Mouse (Mus musculus) heart, postnatal 0 days (tissue): ENCODE data around the gene Ruvbl2. TPM values are rescaled to one million over a fixed set of nuclear protein-coding genes. Genes with fewer than 3 reads are reported as not detected.

Source experiments
- ATAC-seq: fragments of 200-750 bp; cut with Nextera tagmentation; 2 replicates; pipeline ENCODE4 v1.8.0; 2017; ENCODE audit warnings: low read depth, moderate number of reproducible peaks, moderate library complexity; ENCODE audit not compliant: insufficient read depth
- DNase-seq: peaks from one replicate; pipeline ENCODE4 v3.0.0-alpha.2; 2016; ENCODE audit warnings: low spot score
- H3K27ac ChIP-seq: fragments of 300-500 bp; sonication (generic); 2 replicates; pipeline ENCODE4 v1.5.1; 2014; ENCODE audit warnings: low read depth, mild to moderate bottlenecking
- H3K27me3 ChIP-seq: fragments of 300-500 bp; sonication (generic); 2 replicates; pipeline ENCODE4 v1.6.1; 2014; ENCODE audit warnings: low read length, mixed read lengths; ENCODE audit not compliant: control insufficient read depth, insufficient read depth
- H3K36me3 ChIP-seq: fragments of 300-500 bp; sonication (generic); replicated peaks from 2 replicates; pipeline ENCODE4 v1.6.1; 2014; ENCODE audit warnings: low read length, mixed read lengths; ENCODE audit not compliant: control insufficient read depth, insufficient read depth
- H3K4me1 ChIP-seq: fragments of 300-500 bp; sonication (generic); 2 replicates; pipeline ENCODE4 v1.6.1; 2014; ENCODE audit warnings: antibody characterized with exemption; ENCODE audit not compliant: control insufficient read depth, insufficient read depth
- H3K4me2 ChIP-seq: fragments of 300-500 bp; sonication (generic); 2 replicates; pipeline ENCODE4 v1.6.1; 2014; ENCODE audit warnings: low read depth, mild to moderate bottlenecking, low read length, moderate library complexity
- H3K4me3 ChIP-seq: fragments of 300-500 bp; sonication (generic); 2 replicates; pipeline ENCODE4 v1.5.1; 2014; ENCODE audit warnings: low read depth, low read length
- H3K9ac ChIP-seq: fragments of 300-500 bp; sonication (generic); replicated peaks from 2 replicates; pipeline ENCODE4 v1.6.1; 2014; ENCODE audit warnings: low read depth, low read length, mixed read lengths
- H3K9me3 ChIP-seq: fragments of 300-500 bp; sonication (generic); replicated peaks from 2 replicates; pipeline ENCODE4 v1.6.1; 2016; ENCODE audit warnings: low read length; ENCODE audit not compliant: control insufficient read depth
- CTCF ChIP-seq: IDR thresholded peaks from 2 replicates; pipeline ENCODE4 v1.5.1; 2016; ENCODE audit warnings: antibody characterized with exemption, control low read depth, low read depth
- EP300 ChIP-seq: IDR thresholded peaks from 2 replicates; pipeline ENCODE4 v1.6.1; 2016; ENCODE audit warnings: antibody characterized with exemption, low read depth
- WGBS: fragments of 180-500 bp; shearing (Covaris S2); extraction: QIAGEN DNeasy Blood & Tissue Kit; methylation state at CpG from one replicate; pipeline ENCODE4 v1.1.7; 2014; 5-methylcytosine and 5-hydroxymethylcytosine counted together
- polyA plus RNA-seq: library from polyadenylated mRNA; unstranded; fragments of >200 nt; fragmentation: Nextera tagmentation; extraction: Ambion mirVana; gene quantifications from 2 replicates; pipeline ENCODE4 v1.2.1, GENCODE M21; 2015
- total RNA-seq: library from RNA; depleted of rRNA; stranded (reverse); fragments of >200 nt; gene quantifications from 2 replicates; pipeline ENCODE4 v1.2.3, GENCODE M21; 2014; ENCODE audit warnings: low replicate concordance

The Ruvbl2 gene
- total and polyA plus RNA-seq, 2 experiments from 2014 or later = 31.0 to 76.9 TPM

GRCm38 (mm10) chr7:45407836-45408235, 30.1 kb downstream of the Ruvbl2 start:
- WGBS = 77% methylated on average over 10 of the region's 10 CpGs
- TF ChIP-seq CTCF = no peak
- TF ChIP-seq EP300 = no peak

GRCm38 (mm10) chr7:45406157-45407156, 31.4 kb downstream of the Ruvbl2 start:
- DNase-seq (no peak), ATAC-seq (0 out of 2 replicates have a peak, but pooled peaks have one; percentile 15)
- no peak for TF ChIP-seq EP300
- peak; percentile 19 for TF ChIP-seq CTCF
- Histone ChIP-seq H3K4me2 (peak overlapping the region; percentile 53), H3K27ac (no peak overlapping the region), H3K27me3 (peaks cover 58% of the 10 kb centered on the region), H3K9ac (peak overlapping the region; percentile 2; the same call in 1 of the 2 replicates), H3K9me3 (no peaks in the 10 kb centered on the region), H3K4me1 (0 out of 2 replicates have a peak, but pooled peaks cover 7% of the 10 kb centered on the region), H3K4me3 (peak overlapping the region; percentile 41), H3K36me3 (no peaks in the 10 kb centered on the region)
- WGBS = 1% methylated on average over 103 of the region's 114 CpGs

More at GRCm38 (mm10) chr7:45407836-45408235, 30.1 kb downstream of the Ruvbl2 start:
- ATAC-seq (no peak), DNase-seq (no peak)
- H3K4me2 ChIP-seq = no peak overlapping the region
- H3K9ac ChIP-seq = no peak overlapping the region
- peaks cover 68% of the 10 kb centered on the region for H3K27me3 ChIP-seq
- no peak overlapping the region for H3K4me3 ChIP-seq
- no peaks in the 10 kb centered on the region for H3K36me3 ChIP-seq
- H3K9me3 ChIP-seq = no peaks in the 10 kb centered on the region
- no peak overlapping the region for H3K27ac ChIP-seq
- H3K4me1 ChIP-seq = peaks cover 10% of the 10 kb centered on the region; the same call in 1 of the 2 replicates

GRCm38 (mm10) chr7:45405091-45406075, 32.5 kb downstream of the Ruvbl2 start, which contains the start of gene Kcna7:
Kcna7 (plus strand) TSS chr7:45405653.
- peak within 1 kb of the TSS; percentile 53 for H3K4me2 ChIP-seq
- peak; percentile 44 for ATAC-seq
- peak within 1 kb of the TSS; percentile 2 for H3K9ac ChIP-seq
- 0 out of 2 replicates have a peak, but pooled peaks cover 7% of the 10 kb centered on the region for H3K4me1 ChIP-seq
- DNase-seq = peak; percentile 45
- H3K36me3 ChIP-seq = no peaks in the 10 kb centered on the region
- H3K27ac ChIP-seq = no peak within 1 kb of the TSS
- peaks cover 50% of the 10 kb centered on the region for H3K27me3 ChIP-seq
- peak within 1 kb of the TSS; percentile 41 for H3K4me3 ChIP-seq
- TF ChIP-seq CTCF (peak; percentile 81), EP300 (no peak)
- 10% methylated on average over 28 of the region's 28 CpGs for WGBS
- no peaks in the 10 kb centered on the region for H3K9me3 ChIP-seq

GRCm38 (mm10) chr7:45403532-45404261, 34.2 kb downstream of the Ruvbl2 start:
- no peak overlapping the region for H3K27ac ChIP-seq
- peak; percentile 52 for DNase-seq
- H3K9me3 ChIP-seq = no peaks in the 10 kb centered on the region
- ATAC-seq = no peak
- TF ChIP-seq EP300 (no peak), CTCF (peak; percentile 56)
- 0 out of 2 replicates have a peak, but pooled peaks cover 7% of the 10 kb centered on the region for H3K4me1 ChIP-seq
- no peaks in the 10 kb centered on the region for H3K36me3 ChIP-seq
- 41% methylated on average over 6 of the region's 6 CpGs for WGBS
- no peak overlapping the region for H3K4me2 ChIP-seq
- no peak overlapping the region for H3K4me3 ChIP-seq
- peaks cover 35% of the 10 kb centered on the region for H3K27me3 ChIP-seq
- H3K9ac ChIP-seq = no peak overlapping the region
